Mouse (Mus musculus): Measurements from ENCODE around the gene Eef1a1. TPM values are rescaled to one million over a fixed set of nuclear protein-coding genes. Genes with fewer than 3 reads are reported as not detected.

The Eef1a1 gene
- 1,170 and 1,347 TPM in 2 replicates for polyA plus RNA-seq (2021; fragmentation: Nextera tagmentation)
- long read RNA-seq, experiment 1, transcript Eef1a1-201 (8 exons, 1,794 nt): major isoform, 1,357 of 2,038 reads
- long read RNA-seq, experiment 1, partial matches to known transcripts: 612 of 2,038 reads
- long read RNA-seq, experiment 1, other reads (novel, unspliced or antisense): 68 of 2,038 reads
- long read RNA-seq, experiment 2, transcript Eef1a1-201 (8 exons, 1,794 nt): major isoform, 3,159 of 3,402 reads
- long read RNA-seq, experiment 2, partial matches to known transcripts: 189 of 3,402 reads
- long read RNA-seq, experiment 2, other reads (novel, unspliced or antisense): 54 of 3,402 reads

GRCm38 (mm10) chr9:78488890-78489420 lies at the start of gene Eef1a1:
Eef1a1 (minus strand) TSS chr9:78489151.

GRCm38 (mm10) chr9:78447973-78448873 lies 40.7 kb downstream of the Eef1a1 start, which contains the start of the genes Mto1 and Gm17324:
Mto1 (plus strand) TSS chr9:78448208.
Gm17324 (minus strand) TSS chr9:78448786.

GRCm38 (mm10) chr9:78442579-78443392 lies 46.2 kb downstream of the Eef1a1 start, which contains the start of gene Cgas:
Cgas (minus strand) TSS chr9:78443237.

Small RNA genes within 50 kb of the gene (microRNA-seq; reads per million reads assigned to microRNA genes)
- gene Gm26377: not detected

Other genes starting within 250 kb of the Eef1a1 start
- gene Gm3776, start 232.0 kb downstream of the Eef1a1 start, polyA plus RNA-seq (2021; fragmentation: Nextera tagmentation): not detected in 2 replicates
- not detected in 2 replicates for gene Gm10639, start 199.2 kb downstream of the Eef1a1 start, polyA plus RNA-seq (2021; fragmentation: Nextera tagmentation)
- gene Omt2a, start 174.4 kb downstream of the Eef1a1 start, polyA plus RNA-seq (2021; fragmentation: Nextera tagmentation): not detected in 2 replicates
- gene Omt2b, start 161.6 kb downstream of the Eef1a1 start, polyA plus RNA-seq (2021; fragmentation: Nextera tagmentation): not detected in 2 replicates
- 0.85 and 0.90 TPM in 2 replicates for gene Gsta2, start 133.4 kb downstream of the Eef1a1 start, polyA plus RNA-seq (2021; fragmentation: Nextera tagmentation)
- gene Dppa5a, start 121.0 kb downstream of the Eef1a1 start, polyA plus RNA-seq (2021; fragmentation: Nextera tagmentation): not detected in 2 replicates
- gene Ooep, start 110.4 kb downstream of the Eef1a1 start, polyA plus RNA-seq (2021; fragmentation: Nextera tagmentation): 0.06 and 1.3 TPM in 2 replicates
- not detected in 2 replicates for gene Ddx43, start 93.4 kb downstream of the Eef1a1 start, polyA plus RNA-seq (2021; fragmentation: Nextera tagmentation)
- 0.36 and 0.39 TPM in 2 replicates for gene Cgas, start 45.9 kb downstream of the Eef1a1 start, polyA plus RNA-seq (2021; fragmentation: Nextera tagmentation)
- gene Mto1, start 40.9 kb downstream of the Eef1a1 start, polyA plus RNA-seq (2021; fragmentation: Nextera tagmentation): 20.3 and 23.0 TPM in 2 replicates
- gene Gm17324, start 40.4 kb downstream of the Eef1a1 start, polyA plus RNA-seq (2021; fragmentation: Nextera tagmentation): 1.2 and 1.5 TPM in 2 replicates
- gene Slc17a5, start 98.9 kb upstream of the Eef1a1 start, polyA plus RNA-seq (2021; fragmentation: Nextera tagmentation): 15.8 and 16.7 TPM in 2 replicates
- gene Cd109, start 126.4 kb upstream of the Eef1a1 start, polyA plus RNA-seq (2021; fragmentation: Nextera tagmentation): 1.0 and 1.1 TPM in 2 replicates